Mouse (Mus musculus) c-Kit-negative CD71-positive TER-119-positive erythroid progenitor cells, embryonic 14.5 days (primary cell): ENCODE measurements around the gene Sec24a.
"Not testable (repeated sequence)": the region's sequence is repeated elsewhere in the genome, so short reads cannot be mapped to it uniquely, and the experiment has no call there.

Experiments
- DNase-seq: peaks from one replicate; pipeline ENCODE4 v3.0.0-alpha.2; 2013; ENCODE audit warnings: low read depth, low spot score

Sec24a gene

GRCm38 (mm10) chr11:51688330-51689328 is 74.8 kb downstream of the Sec24a start, which contains the start of gene 0610009B22Rik:
TSS of gene 0610009B22Rik (minus strand) at chr11:51688874.
- peak; percentile 100 for DNase-seq

GRCm38 (mm10) chr11:51681976-51682374 is 81.5 kb downstream of the Sec24a start:
- DNase-seq = no peak

- DNase-seq = peak; percentile 56
Observed at GRCm38 (mm10) chr11:51681324-51681975, 82.0 kb downstream of the Sec24a start.

DNA sequence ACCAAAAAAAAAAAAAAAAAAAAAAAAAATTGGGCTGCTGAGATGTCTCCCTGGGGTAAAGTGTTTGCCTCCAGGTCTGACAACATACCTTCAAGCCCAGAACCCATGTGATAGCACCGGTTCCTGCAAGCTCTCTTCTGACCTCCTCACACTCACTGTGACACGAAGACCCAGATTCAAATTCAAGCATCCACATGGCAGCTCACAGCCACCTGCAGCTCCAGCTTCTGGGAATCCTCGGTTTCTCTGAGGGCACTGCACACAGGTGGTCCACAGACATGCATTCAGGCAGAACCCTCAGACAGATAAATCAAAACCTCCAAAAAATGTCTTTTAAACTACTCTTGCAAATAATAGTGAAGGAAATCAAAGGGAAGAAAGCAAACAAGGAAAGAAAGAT is 84.0 kb downstream of the Sec24a start:
- DNase-seq = no peak

DNA sequence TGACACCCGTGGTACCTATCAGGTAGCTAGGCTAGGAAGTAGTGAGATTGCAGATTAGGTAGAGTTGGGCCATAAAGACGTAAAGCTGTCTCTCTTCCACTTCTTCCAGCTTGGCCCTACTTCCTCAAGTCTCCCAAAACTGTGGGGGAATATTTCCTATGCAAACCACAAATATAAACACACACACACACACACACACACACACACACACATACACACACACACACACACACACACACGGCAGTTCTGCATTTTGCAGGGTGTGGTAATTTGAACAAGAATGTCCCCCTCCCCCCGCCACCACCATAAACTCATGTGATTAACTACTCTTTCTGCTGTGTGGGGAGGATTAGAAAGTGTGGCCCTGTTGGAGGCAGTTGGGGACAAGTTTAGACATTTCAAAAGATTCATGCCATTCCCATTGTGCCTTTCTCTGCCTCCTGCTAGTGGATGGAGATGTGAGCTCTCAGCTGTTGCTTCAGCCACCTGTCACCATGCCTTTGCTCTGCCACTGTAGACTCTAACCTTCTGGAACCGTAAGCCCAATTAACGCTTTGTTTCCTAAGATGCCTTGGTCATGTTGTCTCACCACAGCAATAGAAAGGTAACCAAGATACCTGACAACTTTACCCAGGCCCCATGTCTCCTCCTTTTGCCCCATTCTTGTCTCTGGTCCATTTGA is 85.6 kb downstream of the Sec24a start:
- no peak for DNase-seq

DNA sequence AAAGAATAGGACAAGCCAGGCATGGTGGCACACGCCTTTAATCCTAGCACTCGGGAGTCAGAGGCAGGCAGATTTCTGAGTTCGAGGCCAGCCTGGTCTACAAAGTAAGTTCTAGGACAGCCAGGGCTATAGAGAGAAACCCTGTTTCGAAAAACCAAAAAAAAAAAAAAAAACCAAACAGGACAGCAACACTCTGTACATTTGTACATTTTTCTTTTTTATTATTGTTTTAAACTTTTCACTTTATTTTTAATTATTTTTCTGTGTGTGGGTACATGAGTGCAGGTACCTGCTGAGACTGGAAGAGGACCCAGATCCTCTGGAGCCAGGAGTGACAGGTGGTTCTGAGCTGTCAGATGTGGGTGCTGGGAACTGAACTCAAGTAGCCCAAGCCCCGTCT is 88.0 kb downstream of the Sec24a start:
- no peak for DNase-seq

DNA sequence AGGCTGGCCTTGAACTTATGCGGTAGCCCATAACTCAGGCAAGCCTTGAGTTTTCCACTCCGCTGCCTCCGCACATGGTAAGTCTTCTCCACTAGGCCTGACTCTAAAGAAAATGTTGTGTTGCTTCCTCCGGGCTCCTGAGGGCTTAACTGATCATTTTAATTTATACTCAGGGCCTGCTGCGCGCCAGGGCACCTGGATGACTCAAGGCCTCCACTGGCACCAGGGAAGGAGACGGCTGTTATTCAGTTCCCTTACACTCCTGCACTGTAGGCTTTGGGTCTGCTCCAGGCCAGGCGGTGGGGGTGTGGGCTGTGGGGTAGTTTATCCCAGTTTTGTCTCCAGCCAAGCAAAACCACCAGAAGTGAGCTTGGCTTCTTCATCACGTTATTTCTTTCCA is 90.1 kb downstream of the Sec24a start:
- DNase-seq = no peak

- DNase-seq = no peak
Observed at GRCm38 (mm10) chr11:51671376-51671775, 92.1 kb downstream of the Sec24a start.

DNA sequence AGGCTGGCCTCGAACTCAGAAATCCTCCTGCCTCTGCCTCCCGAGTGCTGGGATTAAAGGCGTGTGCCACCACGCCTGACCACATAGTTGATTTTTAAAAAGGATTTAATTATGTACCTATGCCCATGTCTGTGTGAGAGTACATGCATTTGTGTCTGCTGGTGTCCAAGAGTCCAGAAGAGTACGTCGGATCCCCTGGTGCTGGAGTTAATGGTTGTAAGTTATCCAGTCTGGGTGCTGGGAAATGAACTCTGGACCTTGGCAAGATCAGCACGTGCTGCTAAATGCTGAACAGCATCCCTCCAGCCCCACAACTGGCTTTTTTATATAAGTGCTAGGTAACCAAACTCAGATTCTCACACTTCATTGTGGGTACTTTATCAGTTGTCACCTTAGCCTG is 92.6 kb downstream of the Sec24a start:
- no peak for DNase-seq

GRCm38 (mm10) chr11:51664747-51665146 is 98.7 kb downstream of the Sec24a start:
- not testable (repeated sequence) for DNase-seq

DNA sequence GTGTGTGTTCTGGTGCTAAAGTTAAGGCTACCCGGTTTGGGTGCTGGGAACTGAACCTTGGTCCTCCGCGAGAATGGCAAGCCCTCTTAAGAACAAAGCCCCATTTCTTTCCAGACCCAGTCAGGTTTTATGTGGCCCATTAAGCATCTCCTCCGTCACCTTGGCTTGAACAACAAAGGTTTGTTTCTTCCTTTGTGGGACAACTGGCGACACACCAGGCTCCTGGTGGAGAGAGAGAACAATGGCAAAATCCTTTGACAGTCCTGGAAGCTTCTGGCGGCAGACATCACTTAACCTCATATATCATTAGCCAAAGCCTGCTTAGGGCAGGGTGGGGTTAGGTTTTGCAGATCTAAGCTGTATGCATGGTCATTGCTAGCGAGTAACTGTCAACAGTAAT is 100.8 kb downstream of the Sec24a start:
- DNase-seq = no peak

DNA sequence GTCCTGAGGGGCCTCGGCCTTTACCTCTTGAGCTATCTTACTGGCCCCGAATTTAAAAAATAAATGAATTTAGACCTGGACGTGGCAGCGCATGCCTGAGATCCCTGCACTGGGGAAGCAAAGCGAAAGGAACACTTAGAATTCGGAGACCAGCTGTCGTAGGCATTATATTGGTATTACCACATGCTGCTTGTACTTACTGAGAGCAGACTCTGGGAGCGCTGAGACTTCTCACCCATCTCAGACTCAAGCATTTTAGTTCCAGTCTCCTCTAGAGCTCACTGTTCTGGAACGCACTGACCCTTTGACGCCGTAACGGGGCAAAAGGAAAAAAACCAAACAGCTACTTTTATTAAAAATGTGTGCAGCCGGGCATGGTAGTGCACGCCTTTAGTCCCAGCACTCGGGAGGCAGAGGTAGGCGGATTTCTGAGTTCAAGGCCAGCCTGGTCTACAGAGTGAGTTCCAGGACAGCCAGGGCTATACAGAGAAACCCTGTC is 101.5 kb downstream of the Sec24a start:
- DNase-seq = no peak

- DNase-seq = no peak
Observed at GRCm38 (mm10) chr11:51658705-51659104, 104.7 kb downstream of the Sec24a start.

DNA sequence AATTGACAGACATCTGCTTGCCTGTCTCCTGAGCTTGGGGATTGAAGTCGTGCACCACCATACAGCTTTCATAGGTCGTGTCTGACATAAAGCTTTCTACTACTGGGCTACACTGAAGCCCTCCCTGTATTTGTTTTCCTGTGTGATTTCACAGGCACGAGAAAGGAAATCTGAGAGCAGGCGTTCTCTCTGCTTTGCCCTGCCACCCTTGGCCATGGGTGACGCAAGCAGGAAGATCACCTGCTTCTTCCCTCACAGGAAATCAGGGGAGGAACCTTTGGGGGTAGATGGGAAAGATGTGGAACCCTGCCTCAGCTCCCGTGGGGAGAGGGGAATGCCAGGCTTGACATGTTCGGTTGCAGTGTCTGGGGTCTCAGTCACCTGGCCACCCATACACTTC is 105.1 kb downstream of the Sec24a start:
- no peak for DNase-seq

GRCm38 (mm10) chr11:51656798-51657521 is 106.5 kb downstream of the Sec24a start:
- no peak for DNase-seq

DNA sequence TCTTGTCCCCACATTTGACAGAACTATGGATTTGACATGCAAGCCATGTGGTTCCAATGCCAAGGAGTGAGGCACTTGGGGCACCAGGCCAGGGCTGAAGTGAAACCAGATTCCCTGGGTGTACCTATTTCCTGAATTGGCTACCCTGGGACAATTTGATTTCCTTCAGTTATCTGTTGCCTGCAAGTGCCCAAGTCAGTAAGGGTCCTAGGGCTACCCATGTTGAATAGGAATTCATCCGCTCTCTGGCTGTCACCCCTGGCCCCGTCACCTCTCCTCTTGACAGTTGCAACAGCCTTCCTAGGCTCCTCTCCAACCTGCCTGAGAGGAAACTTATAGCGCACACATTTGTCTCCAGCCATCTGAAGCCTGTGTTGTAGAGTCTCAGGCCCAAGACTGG is 108.5 kb downstream of the Sec24a start:
- no peak for DNase-seq

DNA sequence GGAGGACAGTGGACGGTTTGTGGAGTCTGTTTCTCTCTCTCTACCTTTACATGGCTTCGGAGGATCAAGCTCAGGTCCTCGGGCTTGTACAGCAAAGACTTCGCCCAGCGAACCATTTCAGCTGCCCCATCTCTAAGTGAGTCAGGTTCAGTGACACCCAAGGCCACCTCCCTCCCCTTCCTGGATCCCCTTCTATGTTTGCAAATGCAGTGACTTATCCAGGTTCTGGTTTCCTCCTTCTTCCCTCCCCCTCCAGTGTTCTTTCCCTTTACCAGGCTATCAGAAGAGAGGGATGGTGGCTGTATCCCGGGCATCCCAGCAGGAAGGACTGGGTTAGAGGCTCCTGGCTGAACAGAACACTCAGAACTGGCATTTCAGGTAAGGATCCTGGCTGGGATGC is 109.7 kb downstream of the Sec24a start:
- DNase-seq = no peak

GRCm38 (mm10) chr11:51652889-51653418 is 110.5 kb downstream of the Sec24a start:
- no peak for DNase-seq

DNA sequence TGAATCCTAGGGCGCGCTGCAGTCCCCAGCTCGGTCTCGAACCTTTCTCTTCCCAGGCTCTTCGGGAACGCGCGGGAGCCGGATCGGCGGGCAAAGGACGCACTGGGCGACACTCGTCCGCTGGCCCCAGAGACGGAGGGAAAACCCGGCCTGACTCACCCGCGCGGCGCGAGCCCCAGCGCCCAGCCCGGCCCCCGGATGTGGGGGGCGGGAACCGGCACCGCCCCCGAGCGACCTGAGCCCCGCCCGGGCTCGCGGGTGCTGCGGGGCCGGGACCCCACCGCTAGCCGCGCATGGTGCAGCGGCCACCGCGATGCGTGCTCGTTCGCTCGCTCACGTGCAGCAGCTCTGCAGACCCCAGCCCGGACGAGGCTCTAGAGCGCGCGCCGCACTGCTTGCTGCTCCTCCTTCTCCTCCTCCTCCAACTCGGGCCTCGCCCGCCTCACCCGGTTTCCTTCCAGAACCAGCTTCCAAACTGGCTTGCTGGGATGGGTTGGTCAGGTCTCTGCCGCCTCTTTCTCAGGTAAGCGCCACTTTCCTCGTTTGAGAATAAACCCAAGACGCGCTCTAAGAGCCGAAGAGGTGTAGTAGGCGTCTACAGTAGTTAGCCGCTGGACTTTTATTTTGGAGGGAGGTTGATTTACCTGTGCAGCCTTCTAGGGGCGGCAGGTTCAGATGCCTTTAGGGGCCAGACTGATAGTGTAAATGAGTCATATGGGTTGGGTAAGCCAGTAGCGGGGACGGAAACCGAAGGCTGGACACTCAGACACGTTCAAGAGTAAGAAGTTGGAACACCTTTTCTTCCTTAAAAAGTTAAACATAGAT is 112.5 kb downstream of the Sec24a start, which contains the start of the genes N4bp3 and D930048N14Rik:
TSS of gene N4bp3 (minus strand) at position 152 of the 825 bp plus-strand sequence.
TSS of gene D930048N14Rik (plus strand) at position 264 of the 825 bp plus-strand sequence.
- no peak for DNase-seq

GRCm38 (mm10) chr11:51650261-51650660 is 113.2 kb downstream of the Sec24a start:
- no peak for DNase-seq
